ENCODE assay signal across 9 mouse cellular contexts in the genomic region with DNA sequence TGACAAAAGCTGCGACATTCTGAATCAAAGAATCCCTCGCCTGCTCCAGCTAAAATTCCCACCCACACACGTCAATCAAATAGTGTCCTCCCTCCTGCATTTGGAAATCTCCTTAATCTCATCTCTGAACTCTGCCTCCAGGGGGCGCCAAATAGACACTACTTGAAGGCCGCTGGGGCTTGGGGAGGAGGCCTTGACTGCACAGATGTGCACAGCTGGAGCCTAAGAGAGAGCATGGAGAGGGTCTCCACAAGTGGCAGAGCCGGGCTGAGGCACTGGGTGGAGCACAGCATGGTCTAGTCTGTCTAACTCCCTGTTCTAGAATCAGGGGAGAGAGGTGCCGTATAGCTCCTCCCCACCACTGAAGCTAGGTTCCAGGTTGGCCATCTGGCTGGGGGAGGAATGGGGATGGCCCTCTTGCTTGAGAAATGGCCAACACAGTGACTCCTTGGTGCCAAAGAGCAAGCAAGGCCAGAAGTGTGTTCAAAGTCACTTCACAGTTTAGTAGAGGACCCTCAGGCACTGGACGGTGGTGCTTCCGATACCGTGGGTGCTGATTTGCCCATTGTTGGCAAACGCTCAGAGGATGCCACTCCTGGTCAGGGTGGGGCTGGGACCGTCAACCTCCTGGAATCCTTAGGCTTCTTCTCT. TPM values are rescaled to one million over a fixed set of nuclear protein-coding genes. Genes with fewer than 3 reads are reported as not detected.
DNase-seq lines count a peak whose midpoint lies in the region; ATAC-seq and TF ChIP-seq lines count a peak whose summit lies in the region.
"Had no signal": no experiment of that assay in that cellular context is flagged by ENCODE, and none has a peak within 500 bp of the region (broad histone marks: within the 10 kb centered on the region; RNA-seq: fewer than 3 reads in every experiment).

No protein-coding gene starts in this region.

- H3K27ac ChIP-seq in ES-Bruce4 (ENCODE audit: insufficient read depth, low read length) = no peak overlapping the region
- H3K27ac ChIP-seq: heart, embryonic 15.5 days had no signal

- peak; percentile 79 for ATAC-seq in erythroblast, adult 5-6 weeks (replicated peaks; ENCODE audit: low FRiP score, poor library complexity, severe bottlenecking)

- peak; percentile 74 for TF ChIP-seq CTCF in ES-Bruce4 (IDR thresholded peaks at IDR 0.05; ENCODE audit: low read depth, low read length)

- no peak for TF ChIP-seq EP300 in ES-Bruce4 (IDR thresholded peaks at IDR 0.05; ENCODE audit: insufficient read depth, low read depth, low read length)

- H3K9me3 ChIP-seq in ES-Bruce4 (replicated peaks; ENCODE audit: control insufficient read depth, insufficient read depth, low read length, poor library complexity, severe bottlenecking) = no peaks in the 10 kb centered on the region
- H3K9me3 ChIP-seq: heart, embryonic 15.5 days had no signal

- no peaks in the 10 kb centered on the region for H3K36me3 ChIP-seq in ES-Bruce4 (ENCODE audit: control insufficient read depth, insufficient read depth, low read length, poor library complexity, severe bottlenecking)
- H3K36me3 ChIP-seq: heart, embryonic 15.5 days had no signal

- H3K4me3 ChIP-seq in ES-Bruce4 (ENCODE audit: low read depth, low read length) = no peak overlapping the region
- H3K4me3 ChIP-seq: heart, embryonic 15.5 days had no signal

- no peaks in the 10 kb centered on the region for H3K27me3 ChIP-seq in ES-Bruce4 (ENCODE audit: control insufficient read depth, insufficient read depth, low read length, poor library complexity, severe bottlenecking)

- no peak for TF ChIP-seq POLR2A in ES-Bruce4 (IDR thresholded peaks at IDR 0.05; ENCODE audit: insufficient read depth, low read length)

- H3K4me1 ChIP-seq in ES-Bruce4 (ENCODE audit: control insufficient read depth, insufficient read depth, low read length) = no peaks in the 10 kb centered on the region

- H3K9ac ChIP-seq in ES-Bruce4 (ENCODE audit: low read depth, poor library complexity, severe bottlenecking) = no peak overlapping the region
- H3K9ac ChIP-seq: heart, embryonic 15.5 days had no signal

- peak; percentile 59 to 84 for DNase-seq in adrenal gland, postnatal 4 days (ENCODE audit: low spot score in 2 of 2)
- peak; percentile 92 for DNase-seq in heart, postnatal 4 days
- DNase-seq in layer of hippocampus, adult 9-10 months (ENCODE audit: low spot score) = peak; percentile 73
- peak; percentile 90 for DNase-seq in lung, postnatal 14 days
- peak; percentile 40 to 54 for DNase-seq in right cerebral cortex, postnatal 36 days (ENCODE audit: low spot score in 2 of 2)
- DNase-seq in urinary bladder, postnatal 25 days (ENCODE audit: low spot score) = peak; percentile 80

RNA-seq across cellular contexts. Expression of a gene that starts 32.6 kb away (rescaled TPM):
- polyA plus RNA-seq in ES-Bruce4 (2011; ENCODE audit: insufficient read depth, insufficient read length, low read depth, missing spikeins) = not detected in 2 replicates
- 10 to 100 TPM; 12.7 to 14.2 TPM for total RNA-seq in adrenal gland, postnatal 4 days (2021)
- total RNA-seq in erythroblast, adult 5-6 weeks (2015; ENCODE audit: low replicate concordance) = not detected in 2 replicates
- total RNA-seq in erythroblast, adult 5-6 weeks (2017; ENCODE audit: low replicate concordance) = not detected in 2 replicates
- 1 to 10 TPM; 3.4 to 4.7 TPM for total RNA-seq in heart, postnatal 4 days (2021)

RNA-seq across cellular contexts. Expression of a gene that starts 51.6 kb away (rescaled TPM):
- not detected in 2 replicates for polyA plus RNA-seq in ES-Bruce4 (2011; ENCODE audit: insufficient read depth, insufficient read length, low read depth, missing spikeins)
- 10 to 100 TPM; 14.6 to 15.3 TPM for total RNA-seq in adrenal gland, postnatal 4 days (2021)
- 2.3 and 3.3 TPM in 2 replicates for total RNA-seq in erythroblast, adult 5-6 weeks (2015; ENCODE audit: low replicate concordance)
- 1.3 and 4.6 TPM in 2 replicates for total RNA-seq in erythroblast, adult 5-6 weeks (2017; ENCODE audit: low replicate concordance)
- total RNA-seq in heart, postnatal 4 days (2021) = 1 to 10 TPM; 4.0 to 4.2 TPM

Comparison
In these comparisons a context has a peak if more than half of its experiments do, and no peak if none do; other contexts are left out.
1. RNA of a gene that starts 32.6 kb away (total RNA-seq): 12.7 to 14.2 TPM in adrenal gland, postnatal 4 days and 3.4 to 4.7 TPM in heart, postnatal 4 days; not detected in erythroblast, adult 5-6 weeks; every median in the first group is over 4 times any median in the second.
2. Peak in every context shown above with its lines, with median percentiles within 50 percentile points of each other: DNase-seq.